8 mouse cellular contexts compared by ENCODE assay signal in the genomic region with DNA sequence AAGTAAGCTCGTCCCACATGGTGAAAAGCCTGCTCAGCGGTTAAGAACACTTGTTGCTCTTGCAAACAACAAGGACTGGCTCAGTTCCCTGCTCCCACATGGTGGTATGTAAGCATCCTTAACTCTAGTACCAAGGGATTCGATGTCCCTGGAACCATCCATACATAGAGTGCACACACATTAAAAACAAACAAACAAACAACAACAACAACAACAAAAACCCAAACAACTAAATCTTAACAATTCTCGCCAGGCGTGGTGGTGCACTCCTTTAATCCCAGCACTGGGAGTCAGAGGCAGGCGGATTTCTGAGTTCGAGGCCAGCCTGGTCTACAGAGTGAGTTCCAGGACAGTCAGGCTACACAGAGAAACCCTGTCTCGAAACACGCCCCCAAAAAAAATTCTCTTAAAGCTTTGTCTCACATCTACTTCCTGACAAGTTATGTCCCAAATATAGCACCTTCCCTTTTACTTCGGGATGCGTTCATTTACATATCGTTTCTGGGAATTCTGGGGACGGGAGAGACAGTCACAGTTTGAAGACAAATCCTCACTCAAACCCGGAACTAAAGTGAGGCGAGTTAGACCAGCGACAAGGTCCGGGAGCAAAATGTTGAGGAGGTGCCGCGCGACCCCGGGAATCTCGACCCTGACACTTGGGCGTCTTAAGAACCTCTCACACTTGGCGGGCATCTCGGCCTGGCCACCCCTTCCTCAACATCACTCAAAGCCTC. TPM values are rescaled to one million over a fixed set of nuclear protein-coding genes. Genes with fewer than 3 reads are reported as not detected.
A peak's percentile ranks its signal among the peaks of the same experiment; 100 is the strongest.
DNase-seq lines count a peak whose midpoint lies in the region; ATAC-seq and TF ChIP-seq lines count a peak whose summit lies in the region.

No protein-coding gene starts in this region.

- TF ChIP-seq CTCF in layer of hippocampus, adult 2 months (conservative IDR thresholded peaks at IDR 0.05), result no peak

- no peak for DNase-seq in layer of hippocampus, adult 2 months (ENCODE audit: low spot score in 2 of 2)
- no peak for DNase-seq in layer of hippocampus, postnatal 36 days
- DNase-seq in cerebellum, adult 18-20 months, result no peak
- DNase-seq in adrenal gland, postnatal 10 days, result no peak

- peak overlapping the region; percentile 94 for H3K27ac ChIP-seq in layer of hippocampus, adult 2 months
- H3K27ac ChIP-seq in embryonic facial prominence, embryonic 15.5 days (replicated peaks), result peak overlapping the region; percentile 74
- peak overlapping the region; percentile 75 for H3K27ac ChIP-seq in limb, embryonic 12.5 days
- peak overlapping the region; percentile 61 for H3K27ac ChIP-seq in neural tube, embryonic 13.5 days (replicated peaks)

- H3K9ac ChIP-seq in embryonic facial prominence, embryonic 15.5 days, result peak overlapping the region; percentile 69
- H3K9ac ChIP-seq in limb, embryonic 12.5 days (replicated peaks), result peak overlapping the region; percentile 80
- peak overlapping the region; percentile 86 for H3K9ac ChIP-seq in neural tube, embryonic 13.5 days

- H3K4me1 ChIP-seq in embryonic facial prominence, embryonic 15.5 days, result peaks cover 21% of the 10 kb centered on the region
- H3K4me1 ChIP-seq in limb, embryonic 12.5 days (replicated peaks), result peaks cover 18% of the 10 kb centered on the region
- H3K4me1 ChIP-seq in neural tube, embryonic 13.5 days (replicated peaks), result peaks cover 15% of the 10 kb centered on the region

- H3K4me2 ChIP-seq in embryonic facial prominence, embryonic 15.5 days (replicated peaks), result peak overlapping the region; percentile 79
- peak overlapping the region; percentile 80 for H3K4me2 ChIP-seq in limb, embryonic 12.5 days
- H3K4me2 ChIP-seq in neural tube, embryonic 13.5 days, result peak overlapping the region; percentile 88

- peak overlapping the region; percentile 76 for H3K4me3 ChIP-seq in layer of hippocampus, adult 2 months
- H3K4me3 ChIP-seq in embryonic facial prominence, embryonic 15.5 days (replicated peaks), result peak overlapping the region; percentile 81
- H3K4me3 ChIP-seq in limb, embryonic 12.5 days (replicated peaks), result peak overlapping the region; percentile 93
- peak overlapping the region; percentile 84 for H3K4me3 ChIP-seq in neural tube, embryonic 13.5 days

- no peaks in the 10 kb centered on the region for H3K36me3 ChIP-seq in embryonic facial prominence, embryonic 15.5 days
- H3K36me3 ChIP-seq in limb, embryonic 12.5 days, result no peaks in the 10 kb centered on the region
- H3K36me3 ChIP-seq in neural tube, embryonic 13.5 days, result no peaks in the 10 kb centered on the region

- no peaks in the 10 kb centered on the region for H3K9me3 ChIP-seq in embryonic facial prominence, embryonic 15.5 days (replicated peaks)
- no peaks in the 10 kb centered on the region for H3K9me3 ChIP-seq in limb, embryonic 12.5 days
- no peaks in the 10 kb centered on the region for H3K9me3 ChIP-seq in neural tube, embryonic 13.5 days

- ATAC-seq in embryonic facial prominence, embryonic 15.5 days (ENCODE audit: insufficient number of reproducible peaks, low FRiP score, low TSS enrichment, low read depth), result no peak
- no peak for ATAC-seq in limb, embryonic 12.5 days (ENCODE audit: insufficient number of reproducible peaks, insufficient read depth, low FRiP score, low TSS enrichment, low read depth)
- ATAC-seq in neural tube, embryonic 13.5 days (ENCODE audit: low read depth), result no peak
- ATAC-seq in frontal cortex, adult (ENCODE audit: low TSS enrichment), result no peak

- WGBS in embryonic facial prominence, embryonic 15.5 days, result 15% methylated on average over 25 of the region's 25 CpGs
- WGBS in limb, embryonic 12.5 days, result 20% methylated on average over 25 of the region's 25 CpGs
- WGBS in neural tube, embryonic 13.5 days, result 23% methylated on average over 25 of the region's 25 CpGs

- no peaks in the 10 kb centered on the region for H3K27me3 ChIP-seq in embryonic facial prominence, embryonic 15.5 days
- H3K27me3 ChIP-seq in limb, embryonic 12.5 days, result no peaks in the 10 kb centered on the region
- peaks cover 18% of the 10 kb centered on the region; the same call in 1 of the 2 replicates for H3K27me3 ChIP-seq in neural tube, embryonic 13.5 days

RNA-seq across cellular contexts. Expression of a gene that starts 0.8 kb away (rescaled TPM):
- 10 to 100 TPM; 73.6 to 81.8 TPM for total RNA-seq in layer of hippocampus, adult 2 months (2021)
- total RNA-seq in layer of hippocampus, postnatal 36 days (2021), result 10 to 100 TPM; 65.9 to 77.2 TPM
- polyA plus RNA-seq in embryonic facial prominence, embryonic 15.5 days (2015; fragmentation: Nextera tagmentation; extraction: Ambion mirVana), result 16.5 and 18.7 TPM in 2 replicates
- polyA plus RNA-seq in limb, embryonic 12.5 days (2016; fragmentation: Nextera tagmentation; extraction: Ambion mirVana), result 14.2 and 16.4 TPM in 2 replicates
- polyA plus RNA-seq in neural tube, embryonic 13.5 days (2015; fragmentation: Nextera tagmentation; extraction: Ambion mirVana), result 15.4 and 17.9 TPM in 2 replicates
- total RNA-seq in adrenal gland, postnatal 10 days (2021), result 10 to 100 TPM; 27.9 to 37.9 TPM

RNA-seq across cellular contexts. Expression of a gene that starts 20.3 kb away (rescaled TPM):
- 10 to 100 TPM; 62.2 to 68.0 TPM for total RNA-seq in layer of hippocampus, adult 2 months (2021)
- 10 to 100 TPM; 63.7 to 68.0 TPM for total RNA-seq in layer of hippocampus, postnatal 36 days (2021)
- 138 and 139 TPM in 2 replicates for polyA plus RNA-seq in embryonic facial prominence, embryonic 15.5 days (2015; fragmentation: Nextera tagmentation; extraction: Ambion mirVana)
- polyA plus RNA-seq in limb, embryonic 12.5 days (2016; fragmentation: Nextera tagmentation; extraction: Ambion mirVana), result 53.0 and 61.5 TPM in 2 replicates
- polyA plus RNA-seq in neural tube, embryonic 13.5 days (2015; fragmentation: Nextera tagmentation; extraction: Ambion mirVana), result 97.6 and 108 TPM in 2 replicates
- 100 to 1,000 TPM; 101 to 116 TPM for total RNA-seq in adrenal gland, postnatal 10 days (2021)

RNA-seq across cellular contexts. Expression of a gene that starts 28.0 kb away (rescaled TPM):
- 10 to 100 TPM; 68.8 to 69.4 TPM for total RNA-seq in layer of hippocampus, adult 2 months (2021)
- 10 to 100 TPM; 63.0 to 66.0 TPM for total RNA-seq in layer of hippocampus, postnatal 36 days (2021)
- polyA plus RNA-seq in embryonic facial prominence, embryonic 15.5 days (2015; fragmentation: Nextera tagmentation; extraction: Ambion mirVana), result 122 and 133 TPM in 2 replicates
- polyA plus RNA-seq in limb, embryonic 12.5 days (2016; fragmentation: Nextera tagmentation; extraction: Ambion mirVana), result 94.1 and 104 TPM in 2 replicates
- polyA plus RNA-seq in neural tube, embryonic 13.5 days (2015; fragmentation: Nextera tagmentation; extraction: Ambion mirVana), result 114 and 117 TPM in 2 replicates
- total RNA-seq in adrenal gland, postnatal 10 days (2021), result 100 to 1,000 TPM; 109 to 112 TPM

RNA-seq across cellular contexts. Expression of a gene that starts 34.9 kb away (rescaled TPM):
- total RNA-seq in layer of hippocampus, adult 2 months (2021), result 10 to 100 TPM; 11.3 to 11.4 TPM
- 1 to 10 TPM; 6.4 to 8.3 TPM for total RNA-seq in layer of hippocampus, postnatal 36 days (2021)
- polyA plus RNA-seq in embryonic facial prominence, embryonic 15.5 days (2015; fragmentation: Nextera tagmentation; extraction: Ambion mirVana), result 12.5 and 14.3 TPM in 2 replicates
- 9.4 and 12.4 TPM in 2 replicates for polyA plus RNA-seq in limb, embryonic 12.5 days (2016; fragmentation: Nextera tagmentation; extraction: Ambion mirVana)
- 5.5 and 6.8 TPM in 2 replicates for polyA plus RNA-seq in neural tube, embryonic 13.5 days (2015; fragmentation: Nextera tagmentation; extraction: Ambion mirVana)
- 1 to 10 TPM; 2.5 to 3.6 TPM for total RNA-seq in adrenal gland, postnatal 10 days (2021)

RNA-seq across cellular contexts. Expression of a gene that starts 50.3 kb away (rescaled TPM):
- not detected for total RNA-seq in layer of hippocampus, adult 2 months (2021)
- total RNA-seq in layer of hippocampus, postnatal 36 days (2021), result not detected
- polyA plus RNA-seq in embryonic facial prominence, embryonic 15.5 days (2015; fragmentation: Nextera tagmentation; extraction: Ambion mirVana), result 0.24 and 0.50 TPM in 2 replicates
- polyA plus RNA-seq in limb, embryonic 12.5 days (2016; fragmentation: Nextera tagmentation; extraction: Ambion mirVana), result 0.24 TPM in 1 of 2 replicates, not detected in the other
- polyA plus RNA-seq in neural tube, embryonic 13.5 days (2015; fragmentation: Nextera tagmentation; extraction: Ambion mirVana), result 0.40 and 0.91 TPM in 2 replicates
- under 1 TPM; 0.78 to 1.00 TPM for total RNA-seq in adrenal gland, postnatal 10 days (2021)
